Mouse (Mus musculus) monocyte, adult 5-6 weeks (primary cell): ENCODE results near the gene Wdr38. TPM values are rescaled to one million over a fixed set of nuclear protein-coding genes. Genes with fewer than 3 reads are reported as not detected.
A peak's percentile ranks its signal among the peaks of the same experiment; 100 is the strongest.

ENCODE experiments used
- ATAC-seq: fragments of 153-309, 156-312 bp; replicated peaks from 2 replicates; pipeline ENCODE4 v1.8.0; 2017; ENCODE audit warnings: mild to moderate bottlenecking; ENCODE audit not compliant: low TSS enrichment, insufficient number of reproducible peaks, severe bottlenecking, poor library complexity, low FRiP score
- total RNA-seq: library from RNA; stranded (forward); fragments of 200-1000, 200-491, 200-594 nt; gene quantifications from 3 replicates; pipeline ENCODE4 v1.2.3, GENCODE M21; 2017

The Wdr38 gene
- 0.68 to 1.2 TPM (median 0.95 TPM) in 3 replicates for total RNA-seq

- peak; percentile 81 for ATAC-seq
Observed at GRCm38 (mm10) chr2:38997386-38998374, at the start of gene Wdr38. Wdr38 (plus strand) TSS chr2:38997476.

- ATAC-seq: no peak
Observed at GRCm38 (mm10) chr2:38947566-38947965, 49.7 kb upstream of the Wdr38 start.

GRCm38 (mm10) chr2:38950281-38950719 lies 47.0 kb upstream of the Wdr38 start:
- 0 out of 2 replicates have a peak, but pooled peaks have one; percentile 14 for ATAC-seq

- no peak for ATAC-seq
Observed at GRCm38 (mm10) chr2:38953152-38953883, 44.0 kb upstream of the Wdr38 start.

GRCm38 (mm10) chr2:38956062-38956461 lies 41.2 kb upstream of the Wdr38 start:
- no peak for ATAC-seq

- no peak for ATAC-seq
Observed at GRCm38 (mm10) chr2:38957671-38958223, 39.5 kb upstream of the Wdr38 start.

GRCm38 (mm10) chr2:38964198-38964597 lies 33.1 kb upstream of the Wdr38 start:
- no peak for ATAC-seq

- ATAC-seq: no peak
Observed at GRCm38 (mm10) chr2:38969650-38970049, 27.6 kb upstream of the Wdr38 start.

- no peak for ATAC-seq
Observed at GRCm38 (mm10) chr2:38970057-38970456, 27.2 kb upstream of the Wdr38 start.

- no peak for ATAC-seq
Observed at GRCm38 (mm10) chr2:38973223-38973622, 24.1 kb upstream of the Wdr38 start.

- no peak for ATAC-seq
Observed at GRCm38 (mm10) chr2:38973701-38974100, 23.6 kb upstream of the Wdr38 start.

GRCm38 (mm10) chr2:38974171-38974570 lies 23.1 kb upstream of the Wdr38 start:
- ATAC-seq: no peak

GRCm38 (mm10) chr2:38975181-38975580 lies 22.1 kb upstream of the Wdr38 start:
- ATAC-seq: no peak

GRCm38 (mm10) chr2:38975941-38976805 lies 21.1 kb upstream of the Wdr38 start:
- no peak for ATAC-seq

- ATAC-seq: no peak
Observed at GRCm38 (mm10) chr2:38977837-38978236, 19.4 kb upstream of the Wdr38 start.

GRCm38 (mm10) chr2:38983456-38983855 lies 13.8 kb upstream of the Wdr38 start:
- ATAC-seq: no peak

- no peak for ATAC-seq
Observed at GRCm38 (mm10) chr2:38986580-38986979, 10.7 kb upstream of the Wdr38 start.

- no peak for ATAC-seq
Observed at GRCm38 (mm10) chr2:38987371-38987770, 9.9 kb upstream of the Wdr38 start.
